Mouse (Mus musculus): Measurements from ENCODE around the gene Rnf13.

Gene Rnf13

GRCm38 (mm10) chr3:57845786-57846661 lies 110.2 kb downstream of the Rnf13 start:
- DNase-seq (ENCODE audit: low read depth in 1 of 2, low spot score in 2 of 2) = no peak

GRCm38 (mm10) chr3:57846662-57846911 lies 110.7 kb downstream of the Rnf13 start:
- DNase-seq (ENCODE audit: low read depth in 1 of 2, low spot score in 2 of 2) = no peak

- no peak for DNase-seq (ENCODE audit: low read depth in 1 of 2, low spot score in 2 of 2)
Observed at GRCm38 (mm10) chr3:57846912-57847759, 111.3 kb downstream of the Rnf13 start.

- no peak for DNase-seq (ENCODE audit: low read depth in 1 of 2, low spot score in 2 of 2)
Observed at GRCm38 (mm10) chr3:57847760-57848185, 111.9 kb downstream of the Rnf13 start, which contains the start of gene Pfn2. Gene Pfn2, minus strand, starts transcription at chr3:57848079.

GRCm38 (mm10) chr3:57882945-57883344 lies 147.1 kb downstream of the Rnf13 start:
- no peak for DNase-seq (ENCODE audit: low read depth in 1 of 2, low spot score in 2 of 2)

Measured in monocyte, adult 2 months (primary cell).